Mouse (Mus musculus) hindbrain, embryonic 15.5 days (tissue): ENCODE measurements around the gene Med28. TPM values are rescaled to one million over a fixed set of nuclear protein-coding genes. Genes with fewer than 3 reads are reported as not detected.

Experiments
- ATAC-seq: fragments of 200-750 bp; cut with Nextera tagmentation; 2 replicates; pipeline ENCODE4 v1.8.0; 2017; ENCODE audit warnings: low read depth, moderate number of reproducible peaks, moderate TSS enrichment; ENCODE audit not compliant: low FRiP score
- H3K27ac ChIP-seq: fragments of 300-500 bp; sonication (generic); replicated peaks from 2 replicates; pipeline ENCODE4 v1.5.1; 2015; ENCODE audit warnings: mild to moderate bottlenecking, inconsistent platforms
- H3K27me3 ChIP-seq: fragments of 300-500 bp; sonication (generic); 2 replicates; pipeline ENCODE4 v1.6.1; 2015; ENCODE audit warnings: control low read depth, inconsistent platforms
- H3K36me3 ChIP-seq: fragments of 300-500 bp; sonication (generic); 2 replicates; pipeline ENCODE4 v1.6.1; 2015; ENCODE audit warnings: control low read depth, inconsistent platforms
- H3K4me1 ChIP-seq: fragments of 300-500 bp; sonication (generic); replicated peaks from 2 replicates; pipeline ENCODE4 v1.6.1; 2015; ENCODE audit warnings: control low read depth, inconsistent platforms
- H3K4me2 ChIP-seq: fragments of 300-500 bp; sonication (generic); 2 replicates; pipeline ENCODE4 v1.6.1; 2015; ENCODE audit warnings: moderate library complexity, mild to moderate bottlenecking, inconsistent platforms
- H3K4me3 ChIP-seq: fragments of 300-500 bp; sonication (generic); 2 replicates; pipeline ENCODE4 v1.5.1; 2015; ENCODE audit warnings: mild to moderate bottlenecking, inconsistent platforms
- H3K9ac ChIP-seq: fragments of 300-500 bp; sonication (generic); 2 replicates; pipeline ENCODE4 v1.6.1; 2015; ENCODE audit warnings: inconsistent platforms
- H3K9me3 ChIP-seq: fragments of 300-500 bp; sonication (generic); 2 replicates; pipeline ENCODE4 v1.6.1; 2016; ENCODE audit warnings: control low read depth, inconsistent platforms
- WGBS: fragments of 180-500 bp; shearing (Covaris S2); methylation state at CpG from one replicate; pipeline ENCODE4 v1.1.7; 2015; 5-methylcytosine and 5-hydroxymethylcytosine counted together
- polyA plus RNA-seq: library from polyadenylated mRNA; unstranded; fragments of >200 nt; fragmentation: Nextera tagmentation; extraction: Ambion mirVana; gene quantifications from 2 replicates; pipeline ENCODE4 v1.2.1, GENCODE M21; 2015

Gene Med28
- 249 and 253 TPM in 2 replicates for polyA plus RNA-seq

GRCm38 (mm10) chr5:45519960-45520808 is at the start of gene Med28:
TSS of gene Med28 (plus strand) at chr5:45520229.
- peak within 1 kb of the TSS; percentile 96 for H3K4me2 ChIP-seq
- ATAC-seq, result peak; percentile 98
- 2% methylated on average over 56 of the region's 56 CpGs for WGBS
- peak within 1 kb of the TSS; percentile 95 for H3K4me3 ChIP-seq
- peak within 1 kb of the TSS; percentile 86 for H3K27ac ChIP-seq
- H3K27me3 ChIP-seq, result no peaks in the 10 kb centered on the region
- no peaks in the 10 kb centered on the region for H3K9me3 ChIP-seq
- H3K36me3 ChIP-seq, result peaks cover 4% of the 10 kb centered on the region
- H3K9ac ChIP-seq, result peak within 1 kb of the TSS; percentile 98
- H3K4me1 ChIP-seq, result peaks cover 22% of the 10 kb centered on the region

DNA sequence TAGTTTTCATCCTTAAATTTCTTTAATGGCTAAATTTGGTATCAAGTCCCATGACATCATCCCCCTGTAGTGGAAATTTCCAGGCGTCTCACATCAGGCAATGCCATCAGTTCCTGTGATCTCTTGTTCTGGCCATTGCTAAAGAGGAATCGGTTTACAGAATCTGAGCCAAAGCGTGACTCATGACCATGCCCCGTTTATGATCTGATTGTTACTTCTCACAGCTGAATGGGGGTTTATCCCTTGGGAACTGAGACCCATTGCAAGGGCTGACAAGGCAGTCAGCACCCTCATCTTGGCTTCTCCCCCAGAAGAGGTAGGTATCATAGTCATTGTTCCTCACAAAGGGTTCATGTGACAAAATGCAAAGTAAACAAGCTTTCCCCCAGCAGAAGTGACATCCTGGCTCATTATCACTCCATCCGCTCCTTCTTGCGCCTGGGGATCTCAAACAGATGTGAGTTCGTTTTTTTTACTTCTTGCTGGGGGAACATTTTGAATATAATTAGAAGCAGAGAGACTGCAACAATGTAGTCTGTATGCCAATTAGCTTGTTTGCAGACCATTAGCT is 47.1 kb upstream of the Med28 start:
- Histone ChIP-seq H3K36me3 (no peaks in the 10 kb centered on the region), H3K9ac (no peak overlapping the region), H3K4me3 (no peak overlapping the region), H3K4me2 (no peak overlapping the region), H3K4me1 (no peaks in the 10 kb centered on the region), H3K9me3 (no peaks in the 10 kb centered on the region), H3K27me3 (0 out of 2 replicates have a peak, but pooled peaks cover 2% of the 10 kb centered on the region), H3K27ac (no peak overlapping the region)
- WGBS, result 57% methylated on average over 7 of the region's 7 CpGs
- no peak for ATAC-seq

- Histone ChIP-seq H3K27ac (no peak overlapping the region), H3K4me2 (no peak overlapping the region), H3K36me3 (no peaks in the 10 kb centered on the region), H3K4me1 (no peaks in the 10 kb centered on the region), H3K27me3 (0 out of 2 replicates have a peak, but pooled peaks cover 2% of the 10 kb centered on the region), H3K4me3 (no peak overlapping the region), H3K9ac (no peak overlapping the region), H3K9me3 (no peaks in the 10 kb centered on the region)
- no peak for ATAC-seq
- WGBS, result 88% methylated on average over 1 of the region's 1 CpGs
These were observed 46.5 kb upstream of the Med28 start for GRCm38 (mm10) chr5:45473521-45473920.

- Histone ChIP-seq H3K4me1 (no peaks in the 10 kb centered on the region), H3K27ac (no peak overlapping the region), H3K9me3 (no peaks in the 10 kb centered on the region), H3K27me3 (0 out of 2 replicates have a peak, but pooled peaks cover 2% of the 10 kb centered on the region), H3K4me2 (no peak overlapping the region), H3K9ac (no peak overlapping the region), H3K36me3 (no peaks in the 10 kb centered on the region), H3K4me3 (no peak overlapping the region)
- no peak for ATAC-seq
- 34% methylated on average over 6 of the region's 6 CpGs for WGBS
These were observed 45.8 kb upstream of the Med28 start for GRCm38 (mm10) chr5:45474215-45474614.

- Histone ChIP-seq H3K4me2 (no peak overlapping the region), H3K36me3 (no peaks in the 10 kb centered on the region), H3K9me3 (no peaks in the 10 kb centered on the region), H3K27ac (no peak overlapping the region), H3K4me3 (no peak overlapping the region), H3K4me1 (no peaks in the 10 kb centered on the region), H3K9ac (no peak overlapping the region), H3K27me3 (0 out of 2 replicates have a peak, but pooled peaks cover 2% of the 10 kb centered on the region)
- no peak for ATAC-seq
- 71% methylated on average over 4 of the region's 4 CpGs for WGBS
These were observed 45.3 kb upstream of the Med28 start for GRCm38 (mm10) chr5:45474758-45475157.

- Histone ChIP-seq H3K4me2 (no peak overlapping the region), H3K4me3 (no peak overlapping the region), H3K4me1 (no peaks in the 10 kb centered on the region), H3K9me3 (no peaks in the 10 kb centered on the region), H3K9ac (no peak overlapping the region), H3K36me3 (no peaks in the 10 kb centered on the region), H3K27ac (no peak overlapping the region), H3K27me3 (0 out of 2 replicates have a peak, but pooled peaks cover 2% of the 10 kb centered on the region)
- ATAC-seq, result no peak
- WGBS, result 78% methylated on average over 5 of the region's 5 CpGs
These were observed 44.3 kb upstream of the Med28 start for GRCm38 (mm10) chr5:45475771-45476170.

GRCm38 (mm10) chr5:45476288-45476687 is 43.7 kb upstream of the Med28 start:
- WGBS, result 17% methylated on average over 6 of the region's 6 CpGs
- ATAC-seq, result peak; percentile 63
- no peaks in the 10 kb centered on the region for H3K36me3 ChIP-seq
- no peaks in the 10 kb centered on the region for H3K4me1 ChIP-seq
- 0 out of 2 replicates have a peak, but pooled peaks cover 2% of the 10 kb centered on the region for H3K27me3 ChIP-seq
- no peak overlapping the region for H3K4me2 ChIP-seq
- H3K9ac ChIP-seq, result no peak overlapping the region
- no peak overlapping the region for H3K4me3 ChIP-seq
- no peaks in the 10 kb centered on the region for H3K9me3 ChIP-seq
- no peak overlapping the region for H3K27ac ChIP-seq

GRCm38 (mm10) chr5:45477601-45478000 is 42.4 kb upstream of the Med28 start:
- WGBS, result 81% methylated on average over 7 of the region's 7 CpGs
- Histone ChIP-seq H3K4me3 (no peak overlapping the region), H3K4me2 (no peak overlapping the region), H3K9ac (no peak overlapping the region), H3K4me1 (no peaks in the 10 kb centered on the region), H3K27ac (no peak overlapping the region), H3K27me3 (0 out of 2 replicates have a peak, but pooled peaks cover 2% of the 10 kb centered on the region), H3K36me3 (no peaks in the 10 kb centered on the region), H3K9me3 (no peaks in the 10 kb centered on the region)
- ATAC-seq, result no peak

GRCm38 (mm10) chr5:45480066-45480465 is 40.0 kb upstream of the Med28 start:
- Histone ChIP-seq H3K27ac (no peak overlapping the region), H3K4me1 (no peaks in the 10 kb centered on the region), H3K27me3 (0 out of 2 replicates have a peak, but pooled peaks cover 2% of the 10 kb centered on the region), H3K9me3 (no peaks in the 10 kb centered on the region), H3K4me2 (no peak overlapping the region), H3K9ac (no peak overlapping the region), H3K36me3 (no peaks in the 10 kb centered on the region), H3K4me3 (no peak overlapping the region)
- WGBS, result 88% methylated on average over 1 of the region's 1 CpGs
- no peak for ATAC-seq

DNA sequence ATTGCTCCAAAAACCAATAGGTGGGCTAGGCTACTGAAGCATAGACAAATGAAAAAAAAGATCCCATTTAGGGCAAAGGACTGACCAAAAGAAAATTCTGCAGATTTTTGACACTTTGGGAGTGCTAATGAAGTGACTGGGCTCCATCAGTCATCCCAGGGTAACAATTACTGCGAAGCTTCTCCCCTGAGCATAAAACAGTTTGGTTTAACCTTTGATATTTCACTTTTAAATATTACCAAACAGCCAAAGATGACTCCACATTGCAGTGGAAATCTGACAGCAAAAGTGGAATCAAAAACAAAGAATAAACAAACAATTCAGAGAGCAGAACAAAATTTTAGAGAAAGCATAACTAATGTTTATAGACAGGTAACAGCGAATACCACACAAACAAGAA is 38.9 kb upstream of the Med28 start:
- 85% methylated on average over 2 of the region's 2 CpGs for WGBS
- Histone ChIP-seq H3K4me3 (no peak overlapping the region), H3K4me1 (no peaks in the 10 kb centered on the region), H3K27ac (no peak overlapping the region), H3K9me3 (no peaks in the 10 kb centered on the region), H3K27me3 (0 out of 2 replicates have a peak, but pooled peaks cover 2% of the 10 kb centered on the region), H3K36me3 (no peaks in the 10 kb centered on the region), H3K9ac (no peak overlapping the region), H3K4me2 (no peak overlapping the region)
- no peak for ATAC-seq

DNA sequence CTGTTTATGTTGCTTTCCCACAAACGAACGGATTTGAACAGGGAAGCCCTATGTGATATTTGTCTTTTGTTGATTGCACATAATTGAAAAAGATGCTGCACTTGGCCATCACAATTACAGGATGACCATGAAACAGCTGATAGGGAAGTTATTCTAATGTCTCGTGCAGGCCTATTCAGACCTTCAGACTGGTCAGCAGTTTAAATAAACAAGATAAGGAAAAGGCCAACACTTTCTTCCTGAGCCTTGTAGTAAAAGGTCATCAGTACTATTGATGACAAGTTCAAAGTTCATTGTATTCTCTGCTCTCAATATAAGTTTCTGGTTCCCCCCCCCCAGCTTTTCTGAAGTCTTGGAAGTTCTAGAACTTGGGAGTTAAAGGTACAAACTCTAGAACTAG is 37.4 kb upstream of the Med28 start:
- Histone ChIP-seq H3K36me3 (no peaks in the 10 kb centered on the region), H3K9me3 (no peaks in the 10 kb centered on the region), H3K4me3 (no peak overlapping the region), H3K27me3 (no peaks in the 10 kb centered on the region), H3K27ac (no peak overlapping the region), H3K9ac (no peak overlapping the region), H3K4me1 (no peaks in the 10 kb centered on the region), H3K4me2 (no peak overlapping the region)
- no peak for ATAC-seq
- WGBS, result 81% methylated on average over 3 of the region's 3 CpGs

GRCm38 (mm10) chr5:45483654-45484053 is 36.4 kb upstream of the Med28 start:
- 86% methylated on average over 1 of the region's 1 CpGs for WGBS
- H3K27ac ChIP-seq, result no peak overlapping the region
- H3K36me3 ChIP-seq, result no peaks in the 10 kb centered on the region
- no peaks in the 10 kb centered on the region for H3K4me1 ChIP-seq
- no peak overlapping the region for H3K4me3 ChIP-seq
- ATAC-seq, result no peak
- H3K9ac ChIP-seq, result no peak overlapping the region
- H3K27me3 ChIP-seq, result no peaks in the 10 kb centered on the region
- no peaks in the 10 kb centered on the region for H3K9me3 ChIP-seq
- no peak overlapping the region for H3K4me2 ChIP-seq
